Mouse (Mus musculus): ENCODE results near the gene Vav2. TPM values are rescaled to one million over a fixed set of nuclear protein-coding genes. Genes with fewer than 3 reads are reported as not detected.
A peak's percentile ranks its signal among the peaks of the same experiment; 100 is the strongest.

Vav2 gene
- total RNA-seq, 4 experiments from 2014 or later: 23.4 to 55.4 (median 39.0) TPM

DNA sequence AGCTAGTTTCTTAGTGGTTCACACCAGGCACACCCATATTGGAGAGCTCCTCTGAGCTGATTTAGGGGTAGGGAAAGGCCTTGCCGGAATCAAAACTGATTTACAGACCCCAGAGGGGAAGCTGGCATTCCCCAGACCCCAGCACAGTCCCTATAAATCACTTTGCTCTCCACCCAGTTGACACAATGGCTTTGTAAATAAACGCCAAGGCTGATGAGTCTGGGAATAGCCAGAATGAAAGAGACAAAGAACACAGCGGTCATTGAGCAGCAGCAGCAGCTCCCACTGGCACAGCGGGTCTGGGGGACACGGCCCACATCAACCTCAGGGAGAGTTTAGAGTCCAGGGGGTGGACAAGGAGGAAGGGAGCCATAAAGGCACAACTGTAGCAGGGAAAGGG is 65.0 kb downstream of the Vav2 start:
- DNase-seq: no peak

DNA sequence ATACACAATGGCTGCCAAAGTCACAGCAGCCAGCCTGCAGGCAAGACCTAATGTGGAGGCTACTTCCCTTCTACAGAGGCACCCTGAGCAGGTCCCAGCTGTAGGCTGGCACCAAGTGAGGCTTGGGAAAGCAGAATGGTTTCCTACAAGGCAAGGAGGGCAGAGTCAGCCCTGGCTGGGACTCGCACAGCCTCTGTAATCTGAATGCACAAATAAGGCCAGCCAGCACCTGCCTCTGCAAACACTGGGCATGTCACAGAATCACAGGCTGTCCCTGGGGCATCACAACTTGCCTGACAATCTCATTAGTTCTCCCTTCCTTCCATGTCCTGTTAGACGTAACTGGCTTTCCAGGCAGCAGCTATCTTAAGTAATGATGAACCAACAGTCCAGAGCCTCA is 68.4 kb downstream of the Vav2 start:
- no peak for DNase-seq

DNA sequence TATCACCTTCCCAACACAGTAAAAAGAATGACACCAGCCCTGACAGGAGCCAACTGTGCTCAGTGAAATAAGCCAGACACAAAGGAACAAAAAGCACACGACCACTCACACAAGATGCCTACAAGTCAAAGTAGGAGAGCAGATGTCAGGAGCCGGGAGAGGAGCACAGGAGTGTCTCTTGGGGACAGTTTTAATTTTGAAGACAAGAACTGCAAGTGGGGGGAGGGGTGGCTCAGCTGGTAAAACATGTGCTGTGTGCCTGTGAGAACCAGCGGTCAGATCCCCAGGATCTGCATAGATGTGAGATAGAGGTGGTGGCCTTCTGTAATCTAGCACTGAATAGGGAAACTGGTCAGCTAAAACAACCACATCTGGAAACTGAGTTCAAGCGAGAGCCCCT is 71.1 kb downstream of the Vav2 start:
- DNase-seq: no peak

DNA sequence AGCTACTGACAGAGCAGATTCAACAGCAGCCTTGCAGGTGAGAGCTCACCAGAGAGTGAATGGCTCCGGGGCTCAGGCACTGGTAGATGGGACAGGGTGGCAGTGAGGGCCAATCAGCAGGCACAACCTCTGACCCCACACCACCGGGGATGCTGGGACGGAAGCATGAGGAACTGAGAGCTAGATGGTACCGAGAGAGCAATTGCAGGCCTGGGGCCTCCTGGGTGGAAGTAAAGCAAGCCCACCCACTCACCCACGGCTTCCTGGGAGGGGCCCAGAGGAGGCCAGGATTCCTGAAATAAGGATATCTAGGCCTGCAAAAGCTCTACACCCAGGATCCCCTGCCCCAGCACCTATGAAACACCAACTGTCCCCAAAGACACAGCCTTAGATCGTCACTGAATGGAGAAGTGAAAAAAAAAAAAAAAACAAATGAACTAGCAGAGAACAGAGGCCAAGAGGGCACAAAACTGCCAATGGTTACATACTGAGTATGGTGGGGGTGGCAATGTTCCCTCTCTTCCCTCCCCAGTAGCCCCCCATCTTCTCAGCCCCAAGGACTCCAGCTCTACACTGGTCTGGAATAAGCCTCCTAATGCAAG is 72.1 kb downstream of the Vav2 start:
- DNase-seq: no peak

DNA sequence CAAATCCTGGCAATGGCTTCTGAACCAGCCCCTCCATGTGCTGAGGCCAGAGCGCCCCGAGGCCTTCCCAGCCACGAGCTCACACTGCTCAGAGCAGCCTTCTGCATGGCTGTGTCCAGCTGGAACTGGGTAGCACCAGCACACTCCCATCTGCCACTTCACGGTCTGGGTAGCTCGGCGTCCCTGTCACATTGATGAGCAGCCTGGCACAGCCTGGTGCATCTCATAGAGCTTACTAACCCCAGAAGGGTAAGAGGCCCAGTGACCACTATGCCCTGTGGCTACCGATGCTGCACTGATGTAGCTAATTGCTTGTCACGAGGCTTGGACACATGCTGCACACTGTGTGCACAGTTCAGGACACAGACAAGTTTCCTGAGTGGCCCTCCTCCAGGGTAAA is 74.1 kb downstream of the Vav2 start:
- DNase-seq: no peak

DNA sequence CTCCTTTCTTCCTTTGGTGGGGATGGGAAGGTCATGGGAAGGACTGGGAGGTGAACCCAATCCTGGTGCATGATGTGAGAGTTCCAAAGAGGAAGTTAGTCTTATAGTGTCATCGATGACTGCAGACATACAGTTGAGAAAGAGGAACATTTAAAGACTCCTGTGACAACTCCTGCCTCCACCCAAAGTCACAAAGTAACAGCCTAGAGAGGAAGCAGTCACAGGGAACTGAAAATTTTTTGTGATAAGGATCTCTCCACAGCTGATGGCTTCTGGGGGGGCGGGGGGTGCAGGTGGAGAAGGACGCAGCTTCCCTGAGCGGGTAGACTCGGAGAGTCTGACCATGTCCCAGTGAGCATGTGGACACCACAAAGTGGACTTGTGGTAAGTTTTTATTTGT is 76.5 kb downstream of the Vav2 start:
- DNase-seq: no peak

DNA sequence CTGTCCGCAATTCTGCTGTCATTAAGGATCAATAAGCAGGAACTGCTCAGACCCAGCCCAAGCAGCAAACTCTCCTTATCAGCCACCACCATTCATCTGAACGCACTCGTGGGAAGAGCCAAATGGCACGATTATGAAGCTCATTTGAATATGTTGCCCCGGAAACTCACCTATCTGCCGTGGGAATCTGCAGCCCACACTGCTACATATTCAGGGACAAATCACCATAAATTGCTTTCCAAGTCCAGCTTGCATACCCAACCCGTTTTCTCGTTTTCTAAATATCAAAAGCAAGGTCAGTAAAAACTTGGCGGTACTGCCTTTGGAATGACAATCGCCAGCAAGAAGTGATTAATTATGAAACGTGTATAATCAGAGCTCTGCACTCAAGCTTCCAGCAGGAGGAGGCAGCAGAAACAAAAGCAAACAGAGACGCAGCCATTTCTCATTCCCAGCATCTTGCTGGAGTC is 82.8 kb downstream of the Vav2 start:
- no peak for DNase-seq

DNA sequence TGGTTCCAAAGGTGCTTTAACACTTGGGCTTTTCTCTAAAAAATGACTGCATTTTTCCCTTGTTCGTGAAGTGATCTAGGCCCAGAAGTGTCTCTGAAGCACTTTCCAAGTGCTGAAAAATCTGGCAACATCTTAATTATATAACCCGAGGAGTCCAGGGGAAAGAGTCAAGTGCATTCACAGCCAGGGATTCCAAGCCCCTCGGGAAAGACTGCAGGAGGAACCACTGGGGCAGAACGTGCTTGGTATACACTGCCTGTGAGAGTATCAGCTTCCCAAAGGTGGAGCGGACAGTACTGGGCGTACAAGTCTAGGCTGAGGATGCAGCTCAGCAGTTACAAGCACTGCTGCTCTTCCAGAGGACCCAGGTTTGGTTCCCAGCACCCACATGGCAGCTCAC is 86.2 kb downstream of the Vav2 start:
- DNase-seq: no peak

DNA sequence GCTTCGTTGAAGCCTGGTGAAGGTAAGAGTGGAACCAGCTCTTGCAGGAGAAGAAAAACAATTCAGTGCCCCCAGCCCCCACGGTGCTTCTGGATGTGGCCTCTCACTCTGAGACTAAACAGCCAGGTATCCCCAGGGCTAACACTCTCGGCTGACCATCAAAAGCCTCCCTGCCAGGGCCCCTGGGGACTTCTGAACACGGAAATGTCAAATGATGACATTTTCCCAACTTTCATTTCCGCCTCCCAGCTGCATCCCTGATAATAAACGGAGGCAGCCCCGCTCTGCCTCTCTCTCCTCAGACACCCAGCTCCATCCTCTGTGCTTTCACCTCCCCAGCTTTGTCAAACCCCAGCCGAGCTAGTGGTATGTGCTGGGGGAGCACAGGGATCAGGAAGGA is 87.8 kb downstream of the Vav2 start:
- no peak for DNase-seq

DNA sequence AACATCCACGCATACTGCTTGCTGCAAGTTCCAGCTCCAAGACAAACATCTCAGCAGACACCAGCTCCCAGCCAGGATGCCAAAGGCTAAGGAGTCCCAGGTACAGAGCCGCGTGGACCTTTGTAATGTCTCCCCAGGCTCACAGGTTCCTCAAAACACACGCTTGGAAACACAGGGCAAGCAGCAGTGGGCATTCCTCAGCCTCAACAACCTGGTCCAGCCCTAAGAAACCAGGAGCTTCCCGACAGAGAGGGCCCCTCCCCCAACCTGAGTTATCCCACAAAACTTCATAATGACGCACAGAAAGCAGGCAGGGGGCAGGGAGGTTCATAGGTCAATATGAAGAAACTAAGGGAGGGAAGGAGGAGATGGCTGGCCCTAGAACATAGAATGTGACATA is 89.6 kb downstream of the Vav2 start:
- DNase-seq: no peak

DNA sequence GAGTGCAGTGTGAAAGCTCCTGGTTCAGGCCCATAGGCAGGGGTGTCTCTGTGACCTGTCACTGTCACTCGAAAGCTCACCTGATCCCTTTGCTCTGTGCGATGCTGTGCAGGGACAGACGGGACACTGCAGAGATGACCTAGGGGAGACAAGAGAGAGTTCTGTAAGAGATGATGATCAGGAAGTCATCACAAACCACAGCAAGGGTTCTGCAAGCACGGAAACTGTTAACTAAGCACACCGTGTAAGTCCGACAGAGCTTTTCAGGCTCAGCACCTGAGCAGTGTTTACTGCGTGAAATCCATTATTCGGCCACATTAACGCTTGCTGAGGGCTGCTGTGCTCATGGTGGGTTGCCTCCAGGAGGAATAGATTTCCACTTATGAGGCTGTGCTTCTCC is 90.2 kb downstream of the Vav2 start:
- DNase-seq: no peak

DNA sequence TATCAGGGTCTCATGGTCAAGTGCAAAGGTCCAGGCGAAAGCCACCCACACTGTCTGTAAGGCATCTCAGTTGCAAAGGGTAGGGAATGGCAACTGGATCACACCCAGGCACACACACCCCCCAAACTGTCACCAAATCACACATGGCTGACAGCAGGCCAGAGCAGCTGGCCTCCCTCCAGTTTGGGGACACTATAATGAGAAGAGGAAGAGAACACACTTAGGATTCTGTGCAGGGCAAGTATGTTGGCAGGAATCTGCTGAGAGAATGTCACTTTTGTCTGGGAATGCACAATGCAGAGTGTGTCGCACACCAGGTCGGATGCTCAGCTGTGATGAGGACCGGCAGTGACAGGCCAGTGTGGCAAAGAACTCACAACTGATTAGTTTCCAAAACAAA is 92.0 kb downstream of the Vav2 start:
- DNase-seq: no peak

DNA sequence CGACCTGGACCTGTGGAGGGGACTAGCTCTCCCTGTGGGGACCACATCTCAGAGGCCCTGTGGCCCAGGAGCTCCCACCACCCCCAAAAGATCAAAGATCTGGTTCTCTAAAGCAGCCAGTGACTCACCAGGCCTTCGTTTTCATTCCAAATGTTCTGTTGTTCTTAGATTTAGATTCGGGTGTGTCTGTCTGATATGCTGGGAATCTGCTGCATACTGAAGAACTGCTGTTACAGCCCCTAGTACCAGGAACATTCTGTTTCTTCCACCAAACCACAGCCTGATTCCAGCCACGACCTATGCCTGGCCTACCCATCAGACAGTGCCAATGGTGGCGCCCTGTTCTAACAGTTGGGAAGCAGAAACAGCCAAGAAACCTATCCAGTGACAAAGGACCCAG is 95.3 kb downstream of the Vav2 start:
- no peak for DNase-seq

DNA sequence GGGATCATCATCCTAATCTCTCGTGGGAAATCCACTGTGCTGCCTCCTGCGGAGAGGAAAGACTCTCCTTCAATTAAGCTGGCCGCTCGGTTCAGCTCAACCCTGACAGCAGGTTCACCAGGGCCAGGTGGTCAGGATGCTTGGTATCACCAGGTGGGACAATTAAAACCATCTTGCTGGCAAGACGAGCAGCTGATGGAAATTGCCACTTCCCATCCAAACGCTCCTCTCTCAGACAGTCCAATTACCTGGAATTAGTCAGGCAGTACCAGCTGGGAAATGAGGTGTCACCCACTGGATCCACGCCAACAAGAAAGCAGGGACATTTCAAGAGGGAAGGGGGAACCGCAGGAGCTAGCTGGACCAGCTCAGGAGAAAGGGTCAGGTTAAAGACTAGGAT is 96.4 kb downstream of the Vav2 start:
- DNase-seq: no peak

DNA sequence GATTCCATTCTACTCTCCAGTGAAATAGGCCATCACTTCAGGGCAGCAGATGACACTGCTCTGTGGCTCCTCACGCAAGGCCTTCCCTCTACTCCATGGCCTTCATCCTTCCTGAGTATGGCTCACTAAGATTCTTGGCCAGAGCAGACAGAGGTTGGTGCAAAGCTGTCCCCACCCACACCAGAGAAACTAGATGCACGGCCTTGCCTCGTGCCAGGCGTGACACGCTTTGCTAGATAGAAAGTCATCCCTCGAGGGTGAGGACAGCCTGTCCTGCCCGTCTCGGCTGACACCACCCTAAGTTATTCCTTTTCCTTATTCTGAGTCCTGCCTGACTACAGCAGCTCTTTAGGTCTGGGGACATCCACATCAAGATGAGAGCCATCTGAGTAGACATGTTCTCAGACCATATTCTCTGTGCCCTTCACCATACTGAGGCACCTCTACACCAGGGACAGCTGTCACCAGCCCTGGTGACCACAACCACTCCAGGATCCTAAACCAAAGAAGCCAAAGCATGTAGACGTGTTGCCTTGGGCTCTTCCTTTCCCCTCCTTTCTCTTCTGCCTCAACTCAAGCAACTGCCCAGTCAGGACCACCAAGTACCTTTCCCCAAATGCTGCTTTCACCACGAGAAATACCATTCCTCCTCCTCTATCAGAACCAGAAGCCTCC is 97.3 kb downstream of the Vav2 start:
- DNase-seq: peak; percentile 90

DNA sequence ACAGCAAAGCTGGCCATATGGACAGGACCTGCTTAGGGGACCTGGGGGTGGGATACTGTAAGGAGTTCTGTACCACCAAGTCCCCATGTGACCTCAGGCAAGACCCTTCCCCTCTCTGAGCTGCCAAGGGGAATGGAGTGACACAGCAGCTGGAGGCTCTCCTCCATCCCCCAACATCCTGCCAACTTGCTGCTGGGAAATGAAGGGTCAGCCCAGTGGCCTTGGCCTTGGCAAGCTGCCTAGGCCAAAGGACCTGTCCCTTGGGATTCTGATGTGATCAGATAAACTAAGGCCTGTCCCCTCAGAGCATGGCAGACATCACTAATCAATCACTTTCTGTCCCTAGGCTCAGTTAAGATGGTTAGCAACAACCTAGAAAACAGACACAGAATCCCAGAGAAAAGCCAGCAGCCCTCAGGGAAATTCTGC is 98.2 kb downstream of the Vav2 start:
- DNase-seq: peak; percentile 67

DNA sequence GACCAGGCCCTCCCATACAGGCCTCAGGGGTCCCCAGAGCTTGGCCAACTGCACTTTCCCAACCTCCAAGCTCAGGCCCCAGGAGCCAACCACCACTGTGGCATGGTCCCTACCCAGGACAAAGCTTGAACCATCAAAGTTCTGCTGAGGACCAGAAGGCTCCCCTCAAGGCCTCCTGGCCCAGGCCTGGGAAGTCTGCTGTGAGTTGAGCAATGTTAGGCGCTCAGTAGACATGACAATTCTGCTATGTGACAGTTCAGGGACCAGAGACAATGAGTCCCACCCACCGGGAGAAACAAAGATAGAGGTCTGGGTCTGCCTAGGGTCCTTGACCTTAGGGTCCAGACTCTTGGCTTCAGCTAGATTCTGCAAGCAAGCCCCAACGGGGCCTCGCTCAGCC is 98.9 kb downstream of the Vav2 start:
- no peak for DNase-seq

DNA sequence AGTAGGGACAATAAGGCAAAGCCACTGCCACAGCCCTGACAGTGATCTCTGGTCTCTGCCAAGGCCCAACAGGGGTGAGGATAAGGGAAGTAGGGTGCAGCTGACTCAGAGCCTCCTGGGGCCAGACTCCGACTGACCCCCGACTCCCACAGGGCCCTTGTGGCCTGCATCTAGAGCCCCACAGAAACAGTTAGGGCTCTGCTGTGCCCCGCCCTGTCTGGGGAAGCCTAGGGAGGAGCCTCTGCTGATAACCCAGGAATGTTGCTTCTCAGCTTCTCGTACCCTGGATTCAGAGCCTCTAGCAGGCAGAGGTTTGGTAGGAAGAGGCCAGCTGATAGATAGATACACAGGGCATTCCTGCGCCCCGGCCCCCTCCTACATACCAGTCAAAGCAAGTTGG is 99.8 kb downstream of the Vav2 start:
- no peak for DNase-seq

DNA sequence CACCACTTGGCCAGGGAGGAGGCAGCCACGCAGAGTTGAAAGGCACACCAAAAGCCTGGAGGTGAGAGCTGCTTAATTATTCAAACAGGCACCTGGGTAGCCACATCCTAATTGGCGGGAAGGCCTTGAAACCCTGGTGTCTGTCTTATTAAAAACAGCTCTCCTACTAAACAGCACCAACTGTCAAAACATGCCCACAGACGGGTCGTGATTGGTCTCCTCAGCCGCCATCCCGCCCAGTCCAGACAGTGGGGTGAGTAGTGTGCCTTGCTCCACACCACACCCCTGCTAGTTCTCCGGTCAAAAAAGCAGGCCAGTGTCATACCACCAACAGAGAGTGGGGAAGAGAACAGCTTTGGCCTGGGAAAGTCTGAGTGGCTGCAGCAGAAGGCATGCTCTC is 100.5 kb downstream of the Vav2 start:
- no peak for DNase-seq

DNA sequence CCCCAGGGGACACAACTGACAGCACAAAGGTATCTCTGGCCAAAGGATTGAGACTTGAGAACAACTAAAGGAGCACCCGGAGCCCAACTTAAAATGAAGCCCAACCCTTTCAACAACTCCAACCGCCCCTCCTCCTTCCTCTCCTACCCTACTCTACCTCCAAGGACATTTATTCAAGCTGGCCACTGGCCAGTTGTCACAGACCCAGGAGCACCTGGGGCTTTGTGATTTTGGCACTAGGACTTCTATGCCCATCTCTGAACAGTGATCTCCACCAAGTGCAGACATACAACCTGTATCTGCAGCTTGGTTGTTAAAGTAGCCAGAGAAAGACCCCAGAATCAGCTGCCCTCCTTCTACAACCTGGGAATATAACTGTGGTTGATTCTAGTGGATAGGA is 102.1 kb downstream of the Vav2 start:
- no peak for DNase-seq

DNA sequence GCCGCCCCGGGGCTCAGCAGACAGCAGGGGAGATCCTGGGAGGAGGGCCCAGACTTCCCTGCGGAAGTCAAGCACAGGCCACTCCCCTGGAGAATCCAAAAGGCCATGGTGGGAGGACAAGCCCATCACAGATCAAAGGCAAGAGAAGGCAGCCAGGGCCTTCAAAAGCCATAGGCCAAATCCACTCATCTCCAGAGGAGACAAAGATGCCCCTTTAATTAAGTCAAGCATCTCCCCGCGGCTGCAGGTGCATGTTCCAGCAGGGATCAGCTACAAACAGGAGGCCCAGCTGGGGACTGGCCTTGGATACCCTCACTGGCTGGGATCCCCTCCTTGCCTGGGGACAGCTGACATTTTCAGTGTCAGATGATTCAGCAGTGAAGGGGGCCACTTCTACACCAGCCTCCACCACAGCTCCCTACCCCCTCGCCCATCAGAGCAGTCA is 105.4 kb downstream of the Vav2 start:
- DNase-seq: no peak

DNA sequence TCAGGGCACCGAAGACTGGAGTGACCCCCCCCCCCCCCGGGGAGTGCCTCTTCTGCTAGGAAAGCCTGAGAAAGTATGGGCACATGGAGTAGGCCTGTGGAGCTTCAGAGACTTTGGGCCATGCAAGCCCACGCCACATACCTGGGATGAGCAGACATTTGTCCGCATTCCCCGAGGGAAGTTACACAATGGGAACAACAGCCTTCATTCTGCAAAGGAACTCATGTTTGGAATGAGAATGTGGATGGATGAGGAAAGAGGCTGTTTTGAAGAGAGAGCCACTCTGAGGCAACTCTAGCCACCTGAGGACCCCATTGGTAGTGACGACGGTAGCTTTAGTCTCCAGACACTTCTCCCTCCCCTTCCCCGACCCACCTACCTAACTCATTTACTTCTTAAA is 106.0 kb downstream of the Vav2 start:
- DNase-seq: no peak

DNA sequence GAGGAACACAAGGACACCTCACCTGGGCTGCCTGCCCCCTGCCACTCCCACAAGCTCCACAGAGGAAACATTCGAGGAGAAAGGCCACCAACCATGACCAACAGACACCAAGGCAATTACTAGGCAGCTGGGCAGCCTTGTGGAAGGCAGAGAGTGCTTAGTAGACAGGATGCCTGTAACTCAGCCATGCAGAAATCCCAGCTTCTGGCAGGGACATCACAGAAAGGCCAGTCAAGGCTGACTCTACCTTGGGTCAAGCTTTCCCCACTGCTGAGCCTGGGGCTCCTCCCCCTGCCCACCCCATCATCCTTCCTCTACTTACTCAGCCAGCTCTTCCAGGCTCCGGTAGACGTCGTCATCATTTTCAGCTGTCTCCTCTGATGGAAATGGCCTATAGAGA is 108.2 kb downstream of the Vav2 start:
- peak; percentile 41 for DNase-seq

DNA sequence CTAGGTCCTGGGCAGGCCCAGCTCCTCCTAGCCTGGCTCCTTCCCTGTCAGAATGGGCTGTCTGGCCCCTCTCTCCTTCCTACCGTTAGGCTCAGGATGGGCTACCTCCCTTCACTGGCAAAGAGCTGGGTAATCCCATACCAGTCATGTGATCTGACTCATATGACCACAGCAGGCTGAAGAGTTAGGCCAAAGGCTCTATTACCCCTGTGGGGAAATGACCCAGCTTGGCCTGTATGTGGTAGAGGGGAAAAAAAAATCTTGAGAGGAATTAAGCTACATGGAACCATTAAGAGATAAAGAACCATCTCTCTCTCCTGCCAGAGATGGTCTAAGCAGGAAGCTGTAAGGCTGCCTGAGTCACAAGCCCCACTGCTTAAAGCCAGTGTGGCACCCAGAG is 108.6 kb downstream of the Vav2 start:
- DNase-seq: no peak

DNA sequence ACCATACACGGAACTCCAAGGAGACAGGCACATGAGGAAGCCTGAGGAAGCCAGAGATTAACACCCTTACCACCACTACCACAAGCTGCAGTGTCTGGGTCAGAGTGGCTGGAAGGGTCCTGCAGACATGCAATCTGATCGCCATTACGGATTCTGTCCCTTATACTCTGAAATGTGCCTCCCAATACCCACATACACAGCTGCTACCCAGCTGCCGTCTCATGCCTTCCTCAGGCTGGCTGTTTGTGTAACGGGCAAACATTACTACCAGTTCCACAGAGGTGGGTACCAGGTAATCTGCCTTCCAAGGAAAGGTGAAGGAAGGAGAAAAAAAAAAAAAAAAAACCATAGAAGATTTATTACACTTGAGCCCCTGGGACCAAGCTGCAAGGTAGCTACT is 110.7 kb downstream of the Vav2 start:
- no peak for DNase-seq

Measured in adrenal gland, adult 8-10 months (tissue).